Mouse (Mus musculus): Measurements from ENCODE around the gene Galm.

The Galm gene

GRCm38 (mm10) chr17:80129387-80129786, 2.1 kb downstream of the Galm start:
- no peak for DNase-seq

GRCm38 (mm10) chr17:80130718-80131430, 3.6 kb downstream of the Galm start:
- no peak for DNase-seq

GRCm38 (mm10) chr17:80131431-80131766, 4.1 kb downstream of the Galm start:
- no peak for DNase-seq

DNA sequence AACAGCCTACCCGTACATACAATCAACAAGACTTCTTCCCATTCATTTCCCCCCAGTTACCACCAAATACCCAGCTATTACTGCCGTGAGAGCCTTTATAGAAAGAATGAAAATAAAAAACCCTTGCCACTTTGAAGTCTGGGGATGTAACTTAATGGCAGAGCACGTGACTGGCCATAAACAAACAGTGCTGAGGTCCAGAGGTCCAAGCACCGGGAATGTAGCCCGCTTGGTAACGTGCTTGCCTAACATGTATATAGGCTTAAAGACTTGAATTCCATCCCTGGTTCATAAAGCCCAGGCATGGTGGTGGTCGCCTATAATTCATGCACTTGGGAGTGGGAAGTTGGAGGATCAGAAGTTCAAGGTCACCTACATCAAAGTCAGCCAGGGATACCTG, 4.6 kb downstream of the Galm start:
- no peak for DNase-seq

DNA sequence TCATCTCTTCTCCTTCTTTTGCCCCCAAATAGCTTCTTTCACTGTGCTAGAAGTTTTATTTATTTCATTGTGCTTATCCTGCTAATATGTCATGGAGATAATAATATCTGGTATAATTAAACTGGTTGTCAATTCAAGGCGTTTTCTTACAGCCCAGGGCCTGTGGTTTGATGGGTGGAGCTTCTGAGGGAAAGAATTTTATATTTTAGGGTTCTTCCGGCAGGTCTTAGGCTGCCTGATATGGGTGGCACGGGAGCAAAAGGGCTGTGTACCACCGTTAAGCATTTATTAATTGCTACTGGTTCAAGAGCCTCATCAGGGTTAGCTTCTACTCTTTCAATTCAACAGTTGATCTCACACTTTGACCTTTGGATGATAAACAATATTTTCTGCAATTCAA, 5.2 kb downstream of the Galm start:
- DNase-seq = no peak

GRCm38 (mm10) chr17:80138434-80139162, 11.3 kb downstream of the Galm start:
- DNase-seq = no peak

- peak; percentile 44 to 63 for DNase-seq
Observed at GRCm38 (mm10) chr17:80139753-80140444, 12.6 kb downstream of the Galm start.

DNA sequence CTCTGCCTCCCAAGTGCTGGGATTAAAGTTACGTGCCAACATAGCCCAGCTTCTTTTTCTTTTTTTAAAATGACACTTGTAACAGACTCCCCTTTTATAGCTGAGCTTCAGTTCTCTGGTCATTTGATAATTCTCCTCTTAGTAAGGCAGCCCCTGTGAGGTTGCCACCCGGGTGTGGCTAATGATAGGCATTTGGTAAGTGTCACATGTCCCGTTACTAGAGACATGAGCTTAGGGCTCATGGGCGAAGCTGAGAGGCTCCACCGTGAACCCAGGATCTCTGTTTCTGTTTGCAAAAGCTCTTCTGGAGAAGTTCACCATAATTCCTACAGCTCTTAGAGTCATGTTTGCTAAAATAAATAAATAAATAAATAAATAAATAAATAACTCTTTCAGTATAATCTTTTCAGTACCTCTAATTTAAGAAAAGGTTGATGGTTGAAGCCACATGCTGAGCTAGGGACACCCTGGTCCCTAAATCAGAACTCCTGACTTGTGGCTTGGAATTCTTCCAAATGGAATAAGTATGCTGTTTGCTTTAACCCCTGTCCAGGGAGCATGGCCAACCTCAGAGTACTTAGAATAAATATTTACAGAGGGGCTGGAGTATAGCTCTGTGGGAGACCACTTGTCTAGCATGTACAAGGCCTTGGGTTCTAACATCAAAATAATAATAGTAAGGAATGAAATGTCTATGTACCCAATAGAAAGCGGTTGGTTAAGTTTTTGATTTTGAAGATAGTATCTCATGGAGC, 16.4 kb downstream of the Galm start:
- DNase-seq = no peak

- DNase-seq = no peak
Observed at GRCm38 (mm10) chr17:80145210-80145609, 17.9 kb downstream of the Galm start.

- DNase-seq = no peak
Observed at GRCm38 (mm10) chr17:80145771-80146170, 18.5 kb downstream of the Galm start.

GRCm38 (mm10) chr17:80148053-80148994, 21.1 kb downstream of the Galm start:
- DNase-seq = no peak

GRCm38 (mm10) chr17:80148995-80149388, 21.7 kb downstream of the Galm start:
- no peak for DNase-seq

DNA sequence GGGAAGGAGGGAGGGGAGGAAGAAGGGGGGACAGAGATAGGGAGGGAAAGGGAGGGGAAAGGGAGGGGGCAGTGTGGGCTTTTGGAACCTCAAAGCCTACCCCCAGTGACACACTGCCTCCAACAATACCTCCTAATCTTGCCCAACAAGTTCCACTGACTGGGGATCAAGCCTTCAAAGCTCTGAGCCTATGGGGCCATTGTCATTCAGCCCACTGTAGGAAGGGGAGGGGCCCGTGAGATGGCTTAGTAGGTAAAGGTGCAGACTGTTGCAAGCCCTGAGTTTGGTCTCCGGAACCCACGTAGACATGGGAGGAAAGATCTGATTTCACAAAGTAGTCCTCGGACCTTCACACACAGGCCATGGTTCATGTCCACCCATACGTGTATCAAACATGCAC, 24.1 kb downstream of the Galm start:
- DNase-seq = no peak

DNA sequence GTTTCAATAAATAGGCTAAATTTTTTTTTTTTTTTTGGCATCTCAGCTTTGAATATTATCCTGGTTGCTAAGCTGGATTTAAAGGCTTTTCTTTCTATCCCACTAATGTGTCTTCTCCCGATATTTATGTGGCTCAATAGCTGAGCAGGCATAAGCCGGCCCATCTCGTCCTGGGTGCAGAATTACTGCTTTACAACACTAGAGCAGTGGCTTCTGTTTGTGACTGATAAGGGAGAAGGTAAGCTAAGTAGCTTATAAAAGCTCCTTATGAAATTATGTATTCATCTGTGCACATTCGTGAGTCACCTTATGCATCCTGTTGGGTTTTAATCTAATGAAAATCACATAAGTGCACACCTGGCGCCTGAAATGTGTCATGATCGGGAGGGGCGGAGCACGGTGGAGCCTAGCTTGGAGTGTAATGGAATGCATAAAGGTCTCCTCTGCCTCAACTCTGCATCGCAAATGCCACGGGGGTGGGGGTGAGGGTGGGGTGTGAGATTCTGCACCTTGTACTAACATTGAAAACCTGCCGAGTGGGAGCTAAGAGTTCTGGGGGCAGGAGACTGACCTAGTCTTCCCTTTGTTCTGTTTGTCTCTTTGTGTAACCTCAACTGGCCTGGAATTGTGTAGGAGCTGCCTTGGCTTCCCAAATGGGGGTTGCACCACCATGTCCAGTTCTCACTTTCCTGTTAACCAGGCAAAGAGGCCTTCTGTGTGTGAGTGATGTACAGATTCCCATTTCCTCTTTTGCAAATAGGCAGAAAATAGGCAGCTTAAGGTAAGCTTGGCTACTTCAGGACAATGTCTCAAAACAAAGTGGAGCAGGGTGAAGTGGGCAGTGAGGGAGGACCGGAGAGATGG, 25.7 kb downstream of the Galm start:
- DNase-seq = no peak

GRCm38 (mm10) chr17:80153631-80154030, 26.4 kb downstream of the Galm start:
- no peak for DNase-seq

DNA sequence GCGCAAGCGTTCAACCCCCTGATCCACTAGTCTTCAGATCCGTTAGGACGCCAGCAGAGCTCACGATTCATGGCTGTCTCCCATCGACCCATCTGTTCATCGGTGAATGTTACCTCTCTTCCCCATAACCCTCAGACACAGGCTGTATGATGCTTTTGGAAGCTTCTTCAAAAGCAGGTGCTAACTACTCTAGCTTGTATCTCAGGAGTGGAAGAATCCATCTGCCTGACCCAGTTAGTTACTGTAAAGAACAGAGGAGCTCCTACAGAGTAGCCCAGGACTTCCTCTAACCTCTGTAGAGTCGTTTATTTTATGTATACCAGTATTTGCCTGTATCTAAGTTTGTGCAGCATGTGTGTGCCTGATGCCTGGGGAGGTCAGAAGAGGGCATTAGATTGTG, 29.6 kb downstream of the Galm start:
- DNase-seq = no peak

DNA sequence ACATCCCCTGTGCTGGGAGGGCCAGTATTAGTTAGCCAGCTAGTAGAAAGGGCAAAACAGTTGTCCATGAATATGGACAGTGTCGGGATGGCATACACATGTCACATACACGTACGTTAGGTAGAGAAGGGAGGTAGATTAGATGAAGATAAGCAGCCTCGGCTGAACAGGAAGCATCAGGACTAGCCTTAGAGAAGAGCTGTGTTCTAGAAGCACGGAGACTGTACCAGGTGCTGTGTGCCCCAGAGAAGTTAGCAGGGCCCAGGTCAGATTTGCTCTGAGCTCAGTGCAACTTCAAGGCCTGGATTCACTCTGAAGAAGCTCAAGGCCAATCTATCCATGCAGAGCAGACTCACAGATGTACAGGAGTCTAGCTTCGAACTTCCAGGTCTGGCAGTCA, 30.2 kb downstream of the Galm start:
- DNase-seq = no peak

DNA sequence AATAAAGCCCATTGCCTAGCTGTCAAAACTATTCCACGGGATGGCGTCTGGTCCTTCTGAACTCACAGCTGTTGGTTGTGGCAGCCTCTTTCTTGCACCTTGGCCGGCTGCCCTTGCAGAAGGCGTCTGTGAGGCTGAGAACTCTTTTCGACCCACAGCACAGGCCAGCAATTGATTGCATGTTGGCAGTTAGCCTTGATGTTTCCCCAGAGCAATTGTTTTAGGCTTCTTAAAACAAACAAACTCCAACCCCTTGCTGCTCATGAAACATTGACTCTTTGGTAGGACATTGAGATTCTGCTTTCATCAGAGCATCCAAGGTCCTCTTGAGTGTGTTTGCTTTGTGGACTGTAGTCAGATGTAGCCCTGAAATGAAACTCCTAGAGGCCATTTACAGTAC, 33.2 kb downstream of the Galm start:
- no peak for DNase-seq

- DNase-seq = no peak
Observed at GRCm38 (mm10) chr17:80163991-80164390, 36.7 kb downstream of the Galm start.

DNA sequence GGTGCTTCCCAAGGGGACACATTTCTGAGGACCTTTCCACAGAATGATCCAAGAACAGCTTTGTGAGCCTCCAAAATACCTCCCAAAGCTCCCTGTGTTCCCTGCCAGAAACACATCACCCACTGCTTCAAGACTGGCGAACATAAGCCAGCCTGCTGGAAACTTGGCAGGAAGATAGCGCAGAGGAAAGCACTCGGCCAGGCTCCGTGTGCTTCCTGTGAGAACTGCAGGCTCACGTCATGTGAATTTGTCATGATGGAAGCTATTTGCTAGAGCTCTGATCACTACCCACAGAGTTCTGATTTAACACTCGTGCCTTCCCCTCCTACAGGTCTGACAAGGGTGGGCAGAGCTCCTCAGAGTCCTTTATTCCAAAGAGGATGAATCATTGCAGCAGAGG, 38.5 kb downstream of the Galm start:
- DNase-seq = no peak

GRCm38 (mm10) chr17:80166346-80166745, 39.1 kb downstream of the Galm start:
- no peak for DNase-seq
